12 mouse cellular contexts compared by ENCODE assay signal in the genomic region with DNA sequence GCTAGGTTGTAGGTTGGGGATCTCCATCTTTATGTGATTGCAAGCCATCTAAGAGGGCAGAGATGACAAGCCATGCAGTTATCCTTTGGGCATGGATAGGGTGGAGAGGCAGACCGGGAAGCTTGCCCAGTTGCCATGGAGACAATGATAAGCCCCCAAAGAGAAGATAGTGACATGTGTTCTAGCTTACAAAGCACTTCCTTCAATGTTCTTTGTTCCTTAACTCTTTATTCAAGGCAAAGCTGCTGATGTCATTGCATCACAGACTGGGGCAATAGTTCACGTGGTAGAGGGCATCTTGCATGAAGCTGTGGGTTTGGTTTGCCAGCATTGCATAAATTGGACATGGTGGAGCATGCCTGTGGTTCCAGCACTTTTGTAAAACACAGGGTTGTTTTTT. TPM values are rescaled to one million over a fixed set of nuclear protein-coding genes. Genes with fewer than 3 reads are reported as not detected.
DNase-seq lines count a peak whose midpoint lies in the region; ATAC-seq lines count a peak whose summit lies in the region.
"Had no signal": no experiment of that assay in that cellular context is flagged by ENCODE, and none has a peak within 500 bp of the region (broad histone marks: within the 10 kb centered on the region; RNA-seq: fewer than 3 reads in every experiment).

No protein-coding gene starts in this region.

- intact Hi-C loops in heart, postnatal 10 days (cut with DNase I), result no loop called here

- ATAC-seq in forebrain, embryonic 16.5 days, result peak; percentile 55; the same call in 1 of the 2 replicates
- ATAC-seq in forebrain, embryonic 15.5 days (replicated peaks), result no peak
- ATAC-seq: Patski had no signal

- 18% methylated on average over 2 of the region's 2 CpGs for WGBS in forebrain, embryonic 16.5 days
- WGBS in forebrain, embryonic 15.5 days, result 23% methylated on average over 2 of the region's 2 CpGs

- H3K9me3 ChIP-seq in forebrain, embryonic 16.5 days (ENCODE audit: control insufficient read depth, low read length), result no peaks in the 10 kb centered on the region
- no peaks in the 10 kb centered on the region for H3K9me3 ChIP-seq in forebrain, embryonic 15.5 days

- H3K27ac ChIP-seq in forebrain, embryonic 16.5 days (ENCODE audit: low read length), result no peak overlapping the region
- no peak overlapping the region for H3K27ac ChIP-seq in forebrain, embryonic 15.5 days (replicated peaks)

- H3K9ac ChIP-seq in forebrain, embryonic 16.5 days (replicated peaks; ENCODE audit: low read depth, low read length), result no peak overlapping the region
- H3K9ac ChIP-seq in forebrain, embryonic 15.5 days (replicated peaks), result no peak overlapping the region

- no peaks in the 10 kb centered on the region for H3K27me3 ChIP-seq in forebrain, embryonic 16.5 days (replicated peaks; ENCODE audit: control insufficient read depth, insufficient read depth, low read length)
- H3K27me3 ChIP-seq in forebrain, embryonic 15.5 days, result no peaks in the 10 kb centered on the region
- H3K27me3 ChIP-seq: Patski had no signal

- no peak overlapping the region for H3K4me2 ChIP-seq in forebrain, embryonic 16.5 days (ENCODE audit: low read length)
- H3K4me2 ChIP-seq in forebrain, embryonic 15.5 days (replicated peaks), result no peak overlapping the region

- peak; percentile 28 to 33 for DNase-seq in lung, adult 18-20 months
- DNase-seq in lung, postnatal 25 days (ENCODE audit: low spot score), result no peak
- DNase-seq in 416B (ENCODE audit: low read depth), result peak; percentile 81
- DNase-seq in heart, postnatal 10 days, result peak; percentile 52 to 59
- no peak for DNase-seq in kidney, postnatal 14 days
- DNase-seq in cerebellum, adult 9-10 months, result no peak
- DNase-seq: adrenal gland, postnatal 14 days; cerebellum, postnatal 36 days; kidney, adult 9 months had no signal

- H3K4me3 ChIP-seq in forebrain, embryonic 16.5 days (replicated peaks; ENCODE audit: low read length), result no peak overlapping the region
- no peak overlapping the region for H3K4me3 ChIP-seq in forebrain, embryonic 15.5 days

- H3K36me3 ChIP-seq in forebrain, embryonic 16.5 days (ENCODE audit: control insufficient read depth, insufficient read depth), result no peaks in the 10 kb centered on the region
- H3K36me3 ChIP-seq in forebrain, embryonic 15.5 days, result no peaks in the 10 kb centered on the region

- H3K4me1 ChIP-seq in forebrain, embryonic 16.5 days (replicated peaks; ENCODE audit: control insufficient read depth, insufficient read depth, low read length), result peaks cover 7% of the 10 kb centered on the region
- H3K4me1 ChIP-seq in forebrain, embryonic 15.5 days, result peaks cover 6% of the 10 kb centered on the region; the same call in 1 of the 2 replicates

RNA-seq across cellular contexts. Expression of a gene that starts 27.1 kb away (rescaled TPM):
- polyA plus RNA-seq in forebrain, embryonic 16.5 days (2015; fragmentation: Nextera tagmentation; extraction: Ambion mirVana), result 0.75 and 1.2 TPM in 2 replicates
- 0.40 and 0.66 TPM in 2 replicates for polyA plus RNA-seq in forebrain, embryonic 15.5 days (2015; fragmentation: Nextera tagmentation; extraction: Ambion mirVana)
- 1 to 10 TPM in 1 of 2 experiments, under 1 TPM in 1; 0.93 to 1.1 TPM for total RNA-seq in heart, postnatal 10 days (2021)
- polyA plus RNA-seq: Patski had no signal

Comparison
In these comparisons a context has a peak if more than half of its experiments do, and no peak if none do; other contexts are left out.
1. DNase-seq: peak in lung, adult 18-20 months (2 of 2), 416B (single experiment) and heart, postnatal 10 days (2 of 2); none in lung, postnatal 25 days (single experiment), kidney, postnatal 14 days (single experiment) and cerebellum, adult 9-10 months (single experiment).